Mouse (Mus musculus) small intestine, adult 2 months (tissue): ENCODE results near the gene Wdr4. TPM values are rescaled to one million over a fixed set of nuclear protein-coding genes. Genes with fewer than 3 reads are reported as not detected.

Experiments used
- H3K27ac ChIP-seq: fragments of 200-500 bp; 2 replicates; pipeline ENCODE4 v1.5.1; 2012; ENCODE audit warnings: low read depth, low read length, control low read depth, inconsistent platforms; ENCODE audit not compliant: insufficient read depth
- H3K27me3 ChIP-seq: fragments of 200-500 bp; 2 replicates; pipeline ENCODE4 v1.6.1; 2012; ENCODE audit warnings: mild to moderate bottlenecking, moderate library complexity, low read length, inconsistent platforms; ENCODE audit not compliant: control insufficient read depth, insufficient read depth
- H3K36me3 ChIP-seq: fragments of 200-500 bp; 2 replicates; pipeline ENCODE4 v1.6.1; 2012; ENCODE audit warnings: mild to moderate bottlenecking, low read length, control low read depth, inconsistent platforms; ENCODE audit not compliant: control insufficient read depth, insufficient read depth
- H3K4me1 ChIP-seq: fragments of 200-500 bp; 2 replicates; pipeline ENCODE4 v1.6.1; 2012; ENCODE audit warnings: low read length, inconsistent platforms, mixed read lengths; ENCODE audit not compliant: control insufficient read depth, insufficient read depth, insufficient read length
- H3K4me3 ChIP-seq: fragments of 200-500 bp; 2 replicates; pipeline ENCODE4 v1.5.1; 2012; ENCODE audit warnings: low read depth, mild to moderate bottlenecking, control low read depth, inconsistent platforms, low read length, moderate library complexity
- CTCF ChIP-seq: fragments of 200-500 bp; IDR thresholded peaks from 2 replicates; pipeline ENCODE4 v1.5.1; 2012; ENCODE audit warnings: low read depth, mild to moderate bottlenecking, control low read depth, inconsistent platforms, low read length, moderate library complexity, mixed read lengths; ENCODE audit not compliant: insufficient replicate concordance, insufficient read length; ENCODE audit errors: extremely low read depth
- POLR2A ChIP-seq: fragments of 200-500 bp; IDR thresholded peaks from 2 replicates; pipeline ENCODE4 v1.6.1; 2012; ENCODE audit warnings: low read depth, mild to moderate bottlenecking, control low read depth, inconsistent platforms, low read length, moderate library complexity
- WGBS: fragments of 180-500 bp; shearing (Covaris S2); methylation state at CpG from one replicate; pipeline ENCODE4 v1.1.7; 2018; 5-methylcytosine and 5-hydroxymethylcytosine counted together
- polyA plus RNA-seq: library from polyadenylated mRNA; depleted of rRNA; stranded (reverse); fragments of >200 nt; gene quantifications from 2 replicates; pipeline ENCODE4 v1.2.3, GENCODE M21; 2012

Wdr4 gene
- polyA plus RNA-seq, 1 experiment, result 25.4 TPM

DNA sequence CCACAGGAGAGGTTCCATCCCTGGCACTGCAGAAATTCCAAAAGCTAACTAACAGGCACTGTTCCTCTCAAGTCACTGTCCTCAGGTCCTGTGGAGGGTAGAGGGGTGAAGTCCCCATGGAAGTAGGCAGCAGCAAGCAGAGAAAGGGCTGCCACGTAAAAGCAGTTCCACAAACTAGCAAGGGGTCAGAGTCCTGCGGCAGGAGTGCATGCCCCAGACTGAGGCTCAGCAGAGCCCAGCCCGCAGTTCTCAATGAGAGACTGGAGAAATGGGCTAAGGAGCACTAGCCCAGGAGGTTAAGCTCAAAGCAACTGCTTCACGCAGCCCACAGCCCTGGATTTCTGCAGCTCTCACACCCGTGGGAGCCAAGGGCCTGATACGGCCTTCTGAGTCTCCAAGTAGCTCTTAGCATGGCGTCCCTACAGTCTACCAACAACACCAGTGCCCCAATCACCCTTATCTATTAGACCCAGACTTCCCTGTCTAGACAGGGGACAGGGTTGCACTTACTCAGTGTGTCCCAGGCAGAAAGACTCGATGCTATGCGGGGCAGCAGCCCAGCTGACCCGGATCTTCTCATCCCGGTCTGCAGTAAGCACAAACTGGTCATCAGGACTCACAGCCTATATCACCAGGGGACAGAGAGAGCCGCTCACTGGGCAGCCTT lies 17.4 kb downstream of the Wdr4 start:
- Histone ChIP-seq H3K27me3 (no peaks in the 10 kb centered on the region), H3K36me3 (peaks cover 45% of the 10 kb centered on the region; the same call in 1 of the 2 replicates), H3K4me3 (no peak overlapping the region), H3K4me1 (0 out of 2 replicates have a peak, but pooled peaks cover 2% of the 10 kb centered on the region), H3K27ac (no peak overlapping the region)
- WGBS, result 82% methylated on average over 12 of the region's 12 CpGs
- TF ChIP-seq CTCF (no peak), POLR2A (no peak)

GRCm38 (mm10) chr17:31500908-31501307 lies 18.9 kb downstream of the Wdr4 start:
- H3K4me3 ChIP-seq, result no peak overlapping the region
- H3K27ac ChIP-seq, result no peak overlapping the region
- H3K36me3 ChIP-seq, result peaks cover 53% of the 10 kb centered on the region
- no peak for TF ChIP-seq POLR2A
- TF ChIP-seq CTCF, result no peak
- WGBS, result 80% methylated on average over 3 of the region's 3 CpGs
- H3K27me3 ChIP-seq, result no peaks in the 10 kb centered on the region
- no peaks in the 10 kb centered on the region for H3K4me1 ChIP-seq

GRCm38 (mm10) chr17:31500416-31500815 lies 19.4 kb downstream of the Wdr4 start:
- H3K27ac ChIP-seq, result no peak overlapping the region
- H3K27me3 ChIP-seq, result no peaks in the 10 kb centered on the region
- peaks cover 55% of the 10 kb centered on the region for H3K36me3 ChIP-seq
- H3K4me3 ChIP-seq, result no peak overlapping the region
- 87% methylated on average over 8 of the region's 8 CpGs for WGBS
- TF ChIP-seq POLR2A (no peak), CTCF (no peak)
- H3K4me1 ChIP-seq, result no peaks in the 10 kb centered on the region

DNA sequence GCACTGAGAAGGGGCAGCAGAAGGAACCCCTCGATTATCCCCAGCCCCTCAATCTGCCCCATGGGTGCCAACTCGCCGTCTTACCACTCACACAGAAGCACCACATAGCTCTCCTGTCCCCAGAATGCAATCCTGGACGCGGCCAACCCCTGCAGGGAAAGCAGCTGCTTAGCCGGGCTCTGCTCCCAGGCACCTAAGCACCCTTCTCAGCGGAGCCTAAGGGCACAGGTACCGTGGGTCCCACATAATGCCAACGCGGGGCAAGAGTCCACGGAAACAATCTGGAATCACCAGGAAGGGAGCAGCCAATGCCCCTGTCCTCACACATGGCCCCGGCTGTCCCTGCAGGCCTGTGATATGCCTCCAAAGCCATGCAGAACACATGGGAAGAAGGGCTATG lies 20.1 kb downstream of the Wdr4 start:
- TF ChIP-seq POLR2A (no peak), CTCF (no peak)
- WGBS, result 93% methylated on average over 12 of the region's 12 CpGs
- Histone ChIP-seq H3K36me3 (peaks cover 51% of the 10 kb centered on the region), H3K27ac (no peak overlapping the region), H3K4me3 (no peak overlapping the region), H3K27me3 (no peaks in the 10 kb centered on the region), H3K4me1 (no peaks in the 10 kb centered on the region)

- Histone ChIP-seq H3K27ac (no peak overlapping the region), H3K4me1 (no peaks in the 10 kb centered on the region), H3K36me3 (peaks cover 40% of the 10 kb centered on the region), H3K27me3 (no peaks in the 10 kb centered on the region), H3K4me3 (no peak overlapping the region)
- 85% methylated on average over 6 of the region's 6 CpGs for WGBS
- TF ChIP-seq POLR2A (no peak), CTCF (no peak)
Measured at GRCm38 (mm10) chr17:31497726-31498125, 22.1 kb downstream of the Wdr4 start.

DNA sequence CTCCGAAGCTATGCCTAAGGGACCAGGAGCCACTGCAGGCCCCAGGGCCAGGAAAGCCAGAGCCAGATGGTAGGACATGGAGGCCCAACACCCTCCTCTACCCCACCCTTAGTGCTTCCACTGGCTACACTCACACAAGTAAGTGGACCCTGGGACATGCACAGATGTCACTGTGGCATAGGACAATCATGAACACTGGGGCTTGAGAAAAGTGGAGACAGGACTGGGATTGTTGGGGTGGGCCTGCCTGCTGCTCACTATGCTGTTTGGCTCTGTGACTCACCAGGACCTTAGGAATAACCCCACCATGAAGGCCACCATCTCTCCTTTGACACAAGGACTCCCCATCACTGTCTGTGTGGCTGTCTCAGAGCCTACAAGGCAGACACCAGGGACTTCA lies 24.8 kb downstream of the Wdr4 start:
- no peaks in the 10 kb centered on the region for H3K27me3 ChIP-seq
- no peak overlapping the region for H3K4me3 ChIP-seq
- 91% methylated on average over 1 of the region's 1 CpGs for WGBS
- no peak overlapping the region for H3K27ac ChIP-seq
- H3K36me3 ChIP-seq, result peaks cover 30% of the 10 kb centered on the region
- no peaks in the 10 kb centered on the region for H3K4me1 ChIP-seq
- no peak for TF ChIP-seq CTCF
- no peak for TF ChIP-seq POLR2A

GRCm38 (mm10) chr17:31492416-31492815 lies 27.4 kb downstream of the Wdr4 start:
- Histone ChIP-seq H3K4me3 (no peak overlapping the region), H3K4me1 (peaks cover 9% of the 10 kb centered on the region; the same call in 1 of the 2 replicates), H3K27ac (no peak overlapping the region), H3K27me3 (no peaks in the 10 kb centered on the region), H3K36me3 (peaks cover 12% of the 10 kb centered on the region)
- WGBS, result 0% methylated on average over 2 of the region's 2 CpGs
- TF ChIP-seq POLR2A, result no peak
- TF ChIP-seq CTCF, result peak; percentile 98
